Mouse (Mus musculus) CD4-positive, CD25-positive, alpha-beta regulatory T cell, adult 2 months (primary cell): Measurements from ENCODE around the gene Olfr742.

Source experiments
- DNase-seq: peaks from one replicate; pipeline ENCODE4 v3.0.0-alpha.2; 2012; ENCODE audit warnings: low read depth, low spot score

Olfr742 gene

GRCm38 (mm10) chr14:50503300-50503699 lies at the start of gene Olfr742:
Gene Olfr742 (plus strand): TSS chr14:50503600.
- no peak for DNase-seq

- DNase-seq: no peak
Measured at GRCm38 (mm10) chr14:50472438-50472837, 31.0 kb upstream of the Olfr742 start, which contains the start of gene Olfr741. Gene Olfr741 (plus strand): TSS chr14:50472738.

- DNase-seq: no peak
Measured at GRCm38 (mm10) chr14:50478406-50478805, 25.0 kb upstream of the Olfr742 start.

- no peak for DNase-seq
Measured at GRCm38 (mm10) chr14:50521539-50521938, 18.1 kb downstream of the Olfr742 start, which contains the start of gene Olfr743. Gene Olfr743 (plus strand): TSS chr14:50521839.

GRCm38 (mm10) chr14:50552734-50553133 lies 49.3 kb downstream of the Olfr742 start:
- DNase-seq: no peak
